Mouse (Mus musculus) heart, embryonic 14.5 days (tissue): ENCODE data around the gene Tpst2. TPM values are rescaled to one million over a fixed set of nuclear protein-coding genes. Genes with fewer than 3 reads are reported as not detected.

ENCODE experiments used
- ATAC-seq: fragments of 200-750 bp; cut with Nextera tagmentation; 2 replicates; pipeline ENCODE4 v1.8.0; 2017; ENCODE audit warnings: low read depth, moderate TSS enrichment; ENCODE audit not compliant: insufficient number of reproducible peaks, insufficient read depth, low FRiP score
- H3K27ac ChIP-seq, 2 experiments: fragments of 200-500 bp in 1 of 2; fragments of 300-500 bp in 1 of 2; sonication (generic) in 1 of 2; replicated peaks in 1 of 2; 2 replicates each; pipeline ENCODE4 v1.5.1; 2012 to 2014; ENCODE audit warnings: low read depth in 2 of 2, low read length in 2 of 2, control low read depth in 1 of 2, mild to moderate bottlenecking in 1 of 2, mixed read lengths in 1 of 2; ENCODE audit not compliant: control insufficient read depth in 1 of 2, insufficient read depth in 1 of 2
- H3K27me3 ChIP-seq: fragments of 300-500 bp; sonication (generic); 2 replicates; pipeline ENCODE4 v1.6.1; 2014; ENCODE audit warnings: mild to moderate bottlenecking, low read length, control low read depth; ENCODE audit not compliant: control insufficient read depth, insufficient read depth
- H3K36me3 ChIP-seq: fragments of 300-500 bp; sonication (generic); 2 replicates; pipeline ENCODE4 v1.6.1; 2014; ENCODE audit warnings: mild to moderate bottlenecking, control low read depth, low read length, mixed read lengths; ENCODE audit not compliant: control insufficient read depth, insufficient read depth
- H3K4me1 ChIP-seq, 2 experiments: fragments of 200-500 bp in 1 of 2; fragments of 300-500 bp in 1 of 2; sonication (generic) in 1 of 2; 2 replicates each; pipeline ENCODE4 v1.6.1; 2012 to 2014; ENCODE audit warnings: low read length in 2 of 2, control low read depth in 1 of 2, mixed read lengths in 1 of 2; ENCODE audit not compliant: control insufficient read depth in 2 of 2, insufficient read depth in 2 of 2
- H3K4me2 ChIP-seq: fragments of 300-500 bp; sonication (generic); 2 replicates; pipeline ENCODE4 v1.6.1; 2014; ENCODE audit warnings: mild to moderate bottlenecking, low read length
- H3K4me3 ChIP-seq, 2 experiments: fragments of 200-500 bp in 1 of 2; fragments of 300-500 bp in 1 of 2; sonication (generic) in 1 of 2; 2 replicates each; pipeline ENCODE4 v1.5.1; 2012 to 2014; ENCODE audit warnings: low read length in 2 of 2, mild to moderate bottlenecking in 2 of 2, control low read depth in 1 of 2, low read depth in 1 of 2, moderate library complexity in 1 of 2; ENCODE audit not compliant: control insufficient read depth in 1 of 2, insufficient read depth in 1 of 2
- H3K9ac ChIP-seq: fragments of 300-500 bp; sonication (generic); 2 replicates; pipeline ENCODE4 v1.6.1; 2014; ENCODE audit warnings: mild to moderate bottlenecking, low read length
- H3K9me3 ChIP-seq: fragments of 300-500 bp; sonication (generic); 2 replicates; pipeline ENCODE4 v1.6.1; 2016; ENCODE audit warnings: low read length, control low read depth; ENCODE audit not compliant: control insufficient read depth
- WGBS: fragments of 180-500 bp; shearing (Covaris S2); extraction: QIAGEN DNeasy Blood & Tissue Kit; methylation state at CpG from one replicate; pipeline ENCODE4 v1.1.7; 2014; 5-methylcytosine and 5-hydroxymethylcytosine counted together
- polyA plus RNA-seq: library from polyadenylated mRNA; unstranded; fragments of >200 nt; fragmentation: Nextera tagmentation; extraction: Ambion mirVana; gene quantifications from 2 replicates; pipeline ENCODE4 v1.2.1, GENCODE M21; 2014

The Tpst2 gene
- polyA plus RNA-seq, 1 experiment from 2014 or later = 45.9 TPM

DNA sequence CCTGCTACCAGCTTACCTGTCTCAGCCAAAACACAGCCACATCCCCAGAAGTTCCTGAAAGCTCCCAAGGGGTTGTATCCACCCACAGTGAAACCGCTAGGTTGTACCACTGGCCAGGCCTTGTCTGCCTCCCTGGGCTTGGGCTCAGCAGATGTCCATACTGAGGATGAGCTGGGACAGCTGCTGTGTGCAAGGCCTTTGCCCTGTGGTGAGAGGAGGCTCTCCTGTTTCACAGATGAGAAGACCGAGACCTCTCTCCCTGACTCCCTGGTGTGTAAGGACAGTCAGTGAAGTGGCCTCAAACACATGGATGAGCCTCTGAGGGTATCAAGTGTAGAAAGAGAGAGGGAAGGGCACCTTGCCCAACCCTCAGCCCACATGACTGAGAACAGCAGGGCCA lies 11.2 kb downstream of the Tpst2 start:
- 0 out of 4 replicates have a peak overlapping the region, but pooled peaks of 1 of the 2 experiments have one; percentile 19 for H3K27ac ChIP-seq
- no peak overlapping the region for H3K4me3 ChIP-seq
- no peak for ATAC-seq
- H3K9me3 ChIP-seq = no peaks in the 10 kb centered on the region
- no peak overlapping the region for H3K9ac ChIP-seq
- 89% methylated on average over 2 of the region's 2 CpGs for WGBS
- H3K4me1 ChIP-seq = peaks cover 18 to 46% of the 10 kb centered on the region in 2 experiments
- no peaks in the 10 kb centered on the region for H3K27me3 ChIP-seq
- no peak overlapping the region for H3K4me2 ChIP-seq
- no peaks in the 10 kb centered on the region for H3K36me3 ChIP-seq

DNA sequence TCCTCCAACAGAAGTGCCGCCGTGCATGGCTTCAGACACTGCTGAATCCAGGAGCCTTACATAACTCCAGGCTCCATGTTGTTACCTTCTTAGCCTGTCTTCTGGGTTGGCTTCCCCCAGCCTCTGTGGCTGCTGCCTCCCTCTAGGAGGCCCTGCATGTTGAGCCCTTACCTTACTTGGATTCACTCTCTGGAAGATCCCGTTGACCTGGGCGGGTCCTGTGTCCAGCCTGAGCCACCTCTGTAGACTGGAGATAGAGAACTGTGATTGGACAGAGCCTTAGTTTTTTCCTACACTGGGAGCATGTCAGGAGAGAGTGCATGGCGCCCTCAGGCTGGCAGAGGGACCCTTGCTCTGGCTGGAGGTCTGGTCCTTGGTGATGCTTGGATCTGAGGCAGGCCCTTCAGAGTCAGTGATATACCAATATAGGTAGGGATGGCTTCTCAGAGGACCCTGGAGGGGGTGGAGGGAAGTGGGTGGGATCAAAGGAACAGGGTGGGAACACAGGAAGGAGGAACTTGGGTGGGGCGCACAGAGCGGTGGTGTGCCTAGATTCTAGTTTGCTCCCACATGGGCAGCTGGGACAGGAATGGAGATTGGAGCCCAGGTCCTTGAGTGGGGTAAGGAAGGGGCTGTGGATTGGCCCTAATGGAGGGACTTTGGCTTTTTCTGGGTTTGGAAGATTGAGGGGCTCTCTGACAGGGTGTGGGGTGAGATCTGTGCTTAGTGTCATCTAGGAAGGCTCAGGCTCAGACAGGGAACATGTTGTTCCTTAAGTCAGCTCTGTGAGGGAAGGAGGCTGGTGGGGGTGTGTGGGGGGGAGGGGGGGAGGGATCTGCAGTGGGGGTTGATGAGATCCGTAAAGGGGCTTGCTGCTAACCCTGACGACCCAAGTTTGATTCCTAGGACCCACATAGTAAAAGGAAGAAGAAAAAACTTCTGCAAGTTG lies 12.0 kb downstream of the Tpst2 start:
- ATAC-seq = no peak
- Histone ChIP-seq H3K4me2 (peak overlapping the region; percentile 29), H3K9me3 (no peaks in the 10 kb centered on the region), H3K27ac (peak overlapping the region in 1 of 2 experiments; percentile 19; a peak in 1 of 4 replicates), H3K4me1 (peaks cover 15 to 49% of the 10 kb centered on the region in 2 experiments), H3K27me3 (no peaks in the 10 kb centered on the region), H3K4me3 (peak overlapping the region in 1 of 2 experiments; percentile 20; a peak in 1 of 4 replicates), H3K9ac (peak overlapping the region; percentile 25; the same call in 1 of the 2 replicates), H3K36me3 (no peaks in the 10 kb centered on the region)
- WGBS = 67% methylated on average over 9 of the region's 9 CpGs

DNA sequence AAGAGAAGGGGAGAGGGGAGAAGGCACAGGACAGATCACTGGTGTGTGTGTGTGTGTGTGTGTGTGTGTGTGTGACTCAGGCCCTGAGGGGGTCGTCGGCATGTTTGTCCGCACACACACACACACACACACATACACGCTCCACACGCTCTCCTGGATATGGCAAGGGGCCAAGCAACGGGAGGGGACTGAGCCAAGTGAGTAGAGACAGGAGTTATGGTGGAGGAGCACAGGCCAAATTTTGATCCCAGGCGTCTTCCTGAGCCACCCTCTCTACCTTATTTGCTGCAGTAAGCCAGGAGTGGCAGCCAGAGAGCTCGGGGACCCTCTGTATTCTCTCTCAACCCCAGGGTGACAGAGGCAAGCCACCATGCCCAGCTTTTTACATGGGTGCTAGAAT lies 12.7 kb downstream of the Tpst2 start:
- peak overlapping the region; percentile 7 to 12; a peak in 1 of 4 replicates for H3K4me3 ChIP-seq

DNA sequence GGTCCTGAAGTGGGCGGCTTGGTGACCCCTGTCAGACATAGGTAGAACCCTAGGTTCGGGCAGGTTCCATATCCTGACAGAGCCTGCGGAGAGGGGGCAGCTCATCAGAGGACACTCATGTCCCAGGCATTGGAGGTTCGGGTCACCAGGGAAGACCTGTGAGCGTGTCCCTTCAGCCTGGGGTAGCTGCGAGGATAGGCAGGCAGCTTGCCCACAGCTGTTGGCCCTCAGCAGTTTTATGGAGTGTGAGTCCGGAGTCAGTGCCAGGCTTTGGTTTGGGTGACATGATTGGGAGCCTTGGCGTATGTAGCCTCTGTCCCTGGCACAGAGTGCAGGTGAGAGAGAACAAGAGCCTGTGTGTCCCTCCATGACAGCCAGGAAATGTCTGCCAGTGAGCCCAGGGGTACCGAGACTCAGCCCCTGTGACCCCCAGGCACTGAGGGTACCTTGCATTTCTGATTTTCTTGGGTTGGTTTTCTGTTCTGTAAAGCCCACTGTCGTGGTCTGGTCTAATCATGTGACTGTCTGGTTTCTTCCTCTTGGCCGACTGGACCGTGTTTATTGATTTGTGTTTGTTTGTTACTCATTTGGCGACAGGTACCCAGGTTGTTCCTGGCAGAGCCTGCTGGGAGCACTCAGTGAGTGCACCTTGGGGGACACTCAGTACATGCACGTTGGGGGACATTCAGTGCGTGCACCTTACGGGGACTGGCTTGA lies 13.5 kb downstream of the Tpst2 start:
- Histone ChIP-seq H3K9me3 (no peaks in the 10 kb centered on the region), H3K36me3 (no peaks in the 10 kb centered on the region), H3K4me2 (peak overlapping the region; percentile 1), H3K27me3 (no peaks in the 10 kb centered on the region), H3K4me1 (peaks cover 9 to 40% of the 10 kb centered on the region in 2 experiments), H3K4me3 (peak overlapping the region in 1 of 2 experiments; percentile 7; a peak in 1 of 4 replicates), H3K27ac (no peak overlapping the region), H3K9ac (no peak overlapping the region)
- no peak for ATAC-seq
- 79% methylated on average over 16 of the region's 16 CpGs for WGBS

More for the DNA sequence above, 12.7 kb downstream of the Tpst2 start:
- WGBS = 44% methylated on average over 8 of the region's 8 CpGs
- Histone ChIP-seq H3K9me3 (no peaks in the 10 kb centered on the region), H3K27me3 (no peaks in the 10 kb centered on the region), H3K9ac (0 out of 2 replicates have a peak overlapping the region, but pooled peaks have one; percentile 25), H3K4me2 (peak overlapping the region; percentile 1; the same call in 1 of the 2 replicates), H3K4me1 (peaks cover 12 to 44% of the 10 kb centered on the region in 2 experiments), H3K27ac (no peak overlapping the region), H3K36me3 (no peaks in the 10 kb centered on the region)
- ATAC-seq = no peak

DNA sequence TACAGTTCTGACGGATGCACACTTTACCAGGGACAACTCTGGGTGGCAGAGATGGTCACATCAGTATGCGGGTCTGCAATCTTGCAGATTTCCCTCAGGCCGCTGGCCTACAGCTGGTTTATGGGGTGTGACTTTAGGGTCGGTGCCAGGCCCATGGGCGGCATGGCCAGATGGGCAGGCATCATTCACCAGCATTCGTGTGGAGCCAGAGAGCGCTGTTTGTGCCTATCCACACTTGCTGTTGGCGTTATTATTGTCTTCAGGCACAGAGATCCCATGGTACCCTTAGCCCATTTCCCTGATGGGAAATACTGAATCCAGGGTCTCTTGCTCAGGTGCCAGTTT lies 14.0 kb downstream of the Tpst2 start:
- H3K4me2 ChIP-seq = peak overlapping the region; percentile 1
- WGBS = 85% methylated on average over 8 of the region's 8 CpGs
- H3K4me1 ChIP-seq = peaks cover 8 to 40% of the 10 kb centered on the region in 2 experiments; a peak in 3 of 4 replicates
- H3K27me3 ChIP-seq = no peaks in the 10 kb centered on the region
- no peak overlapping the region for H3K9ac ChIP-seq
- no peak overlapping the region for H3K4me3 ChIP-seq
- H3K27ac ChIP-seq = no peak overlapping the region
- ATAC-seq = no peak
- H3K36me3 ChIP-seq = no peaks in the 10 kb centered on the region
- no peaks in the 10 kb centered on the region for H3K9me3 ChIP-seq

DNA sequence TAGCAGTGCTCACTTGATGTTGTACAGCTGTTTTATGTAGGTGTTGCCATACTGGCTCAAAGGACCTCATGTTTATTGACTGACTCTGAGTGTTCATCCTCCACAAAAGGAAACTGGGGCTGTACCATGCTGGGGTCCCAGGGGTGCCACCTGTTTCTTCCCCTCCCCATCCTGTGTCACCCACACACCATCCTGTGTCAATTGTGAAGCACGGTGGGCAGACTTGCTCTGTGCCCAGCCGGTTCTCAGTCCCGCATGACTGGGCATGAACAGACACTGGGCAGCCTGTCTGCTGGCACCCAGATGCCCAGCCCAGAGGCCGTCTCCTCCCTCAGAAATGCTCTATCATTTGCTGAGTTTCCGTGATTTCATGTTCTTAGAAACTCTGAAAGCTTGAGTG lies 15.4 kb downstream of the Tpst2 start:
- Histone ChIP-seq H3K27me3 (no peaks in the 10 kb centered on the region), H3K4me2 (no peak overlapping the region), H3K27ac (no peak overlapping the region), H3K9me3 (no peaks in the 10 kb centered on the region), H3K4me3 (no peak overlapping the region), H3K4me1 (peaks cover 11 to 45% of the 10 kb centered on the region in 2 experiments), H3K9ac (no peak overlapping the region), H3K36me3 (no peaks in the 10 kb centered on the region)
- 95% methylated on average over 5 of the region's 5 CpGs for WGBS
- ATAC-seq = no peak

DNA sequence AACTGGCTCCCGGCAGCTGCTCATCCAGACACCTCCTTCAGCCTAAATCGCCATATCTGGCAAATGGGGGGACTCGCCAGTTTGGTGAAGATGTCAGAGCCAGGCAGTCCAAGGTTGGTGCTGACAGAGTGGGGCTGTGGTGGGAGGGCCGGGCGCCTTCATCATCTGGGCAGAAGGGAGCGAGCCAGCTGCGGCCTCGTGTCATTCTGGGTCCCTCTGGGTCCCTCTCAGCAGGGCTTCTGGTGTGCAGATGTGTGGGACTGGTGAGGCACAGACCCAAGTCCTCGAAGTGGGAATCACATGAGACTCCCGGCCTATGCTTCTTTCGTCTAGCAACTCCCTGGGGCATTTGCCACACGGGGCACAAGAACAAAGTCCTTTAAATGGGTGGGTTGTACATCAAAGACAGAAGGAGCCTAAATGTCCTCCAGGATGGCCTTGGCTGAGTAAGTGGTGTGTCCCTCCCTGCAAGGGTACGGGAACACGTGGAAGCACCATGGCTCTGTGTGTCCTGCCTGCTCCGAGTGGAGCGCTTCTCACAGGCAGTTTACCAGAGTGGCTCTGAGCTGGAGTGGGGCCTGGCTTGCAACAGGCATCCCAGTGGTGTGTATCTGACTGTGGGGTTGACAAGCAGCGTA lies 16.0 kb downstream of the Tpst2 start:
- H3K4me2 ChIP-seq = no peak overlapping the region
- H3K27ac ChIP-seq = no peak overlapping the region
- 80% methylated on average over 17 of the region's 17 CpGs for whole genome bisulfite sequencing
- no peaks in the 10 kb centered on the region for H3K27me3 ChIP-seq
- ATAC-seq = no peak
- no peaks in the 10 kb centered on the region for H3K36me3 ChIP-seq
- no peak overlapping the region for H3K4me3 ChIP-seq
- H3K9ac ChIP-seq = no peak overlapping the region
- peaks cover 15 to 46% of the 10 kb centered on the region in 2 experiments for H3K4me1 ChIP-seq
- no peaks in the 10 kb centered on the region for H3K9me3 ChIP-seq
